Mouse (Mus musculus) embryo, embryonic 11.5 days (tissue): ENCODE results near the gene Scn8a.

Experiments
- DNase-seq: peaks from one replicate; pipeline ENCODE4 v3.0.0-alpha.2; 2012; ENCODE audit warnings: low read depth, low spot score

Scn8a gene

DNA sequence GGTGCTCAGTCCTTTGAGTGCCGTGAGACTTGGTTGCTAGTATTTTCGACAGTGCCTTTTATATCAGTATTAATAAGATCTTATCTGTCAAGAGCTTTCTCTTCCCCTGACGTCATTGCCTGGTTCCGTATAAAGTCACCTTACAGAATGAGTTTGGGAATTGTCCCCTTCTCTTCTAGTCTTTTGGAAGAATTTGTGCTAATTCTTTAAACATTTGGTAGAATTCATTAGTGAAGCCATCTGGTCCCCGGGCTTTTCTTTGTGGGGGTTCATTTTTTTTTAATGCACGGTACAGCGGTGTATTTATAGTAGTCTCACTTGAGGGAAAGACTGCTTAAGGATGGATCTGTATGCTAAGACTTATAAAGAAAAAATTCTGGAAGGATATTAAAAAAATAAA is 84.3 kb downstream of the Scn8a start:
- no peak for DNase-seq

DNA sequence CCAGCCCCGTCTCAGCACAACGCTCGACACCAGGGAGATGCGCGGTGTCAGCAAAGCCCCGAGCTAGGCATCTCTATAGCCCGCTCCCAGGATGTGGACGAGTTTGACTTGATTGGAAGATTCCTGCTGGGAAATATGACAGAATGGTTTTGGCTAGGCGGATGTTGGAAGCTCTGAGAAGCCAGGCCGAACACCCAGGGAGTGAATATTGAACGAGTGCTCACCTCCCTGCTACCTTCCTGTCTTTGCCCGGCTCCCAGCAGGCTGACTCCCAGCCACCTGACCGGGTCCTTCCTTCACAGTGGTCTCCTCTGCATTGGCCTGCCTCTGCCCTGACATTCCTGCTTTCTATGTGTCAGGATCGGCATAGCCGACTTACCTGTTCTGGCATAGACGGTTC is 85.1 kb downstream of the Scn8a start:
- no peak for DNase-seq

DNA sequence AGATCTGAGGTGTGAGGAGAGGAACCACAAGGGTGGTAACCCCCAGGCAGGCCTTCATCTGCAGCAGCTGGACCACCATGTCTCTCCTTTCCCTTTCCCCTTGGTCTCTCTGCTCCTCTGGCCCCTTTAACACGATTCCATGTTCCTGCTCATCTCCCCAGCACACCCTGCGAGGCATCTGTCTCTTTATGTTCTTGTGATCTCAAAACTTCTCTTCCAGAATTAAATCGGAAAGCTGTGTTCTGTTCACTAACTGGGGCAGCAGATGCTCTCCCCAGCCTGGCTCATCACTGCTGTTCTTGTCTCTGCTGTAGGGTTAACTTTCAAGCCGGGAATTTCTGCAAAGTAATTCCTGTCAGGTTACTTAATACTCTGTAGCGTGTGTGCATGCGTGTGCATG is 91.3 kb downstream of the Scn8a start:
- no peak for DNase-seq

DNA sequence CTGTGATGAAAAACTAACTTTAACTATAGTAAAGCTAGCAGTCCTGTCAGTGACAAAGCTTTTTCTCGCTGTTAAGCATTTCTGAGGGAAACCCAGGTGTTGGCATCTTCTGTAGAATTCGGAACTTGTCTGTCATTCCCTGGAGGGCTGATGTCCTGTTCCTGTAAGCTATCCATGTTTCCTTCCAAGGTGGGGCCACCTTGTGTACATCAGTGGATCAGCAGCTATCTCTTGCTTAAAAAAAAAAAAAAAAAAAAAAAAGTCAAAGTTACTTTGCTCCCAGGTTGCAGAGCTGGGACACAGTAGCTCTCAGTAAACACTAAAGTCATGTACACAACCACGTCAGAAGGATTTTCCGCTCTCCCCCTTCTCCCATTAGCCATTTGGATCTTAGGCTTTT is 91.9 kb downstream of the Scn8a start:
- no peak for DNase-seq

DNA sequence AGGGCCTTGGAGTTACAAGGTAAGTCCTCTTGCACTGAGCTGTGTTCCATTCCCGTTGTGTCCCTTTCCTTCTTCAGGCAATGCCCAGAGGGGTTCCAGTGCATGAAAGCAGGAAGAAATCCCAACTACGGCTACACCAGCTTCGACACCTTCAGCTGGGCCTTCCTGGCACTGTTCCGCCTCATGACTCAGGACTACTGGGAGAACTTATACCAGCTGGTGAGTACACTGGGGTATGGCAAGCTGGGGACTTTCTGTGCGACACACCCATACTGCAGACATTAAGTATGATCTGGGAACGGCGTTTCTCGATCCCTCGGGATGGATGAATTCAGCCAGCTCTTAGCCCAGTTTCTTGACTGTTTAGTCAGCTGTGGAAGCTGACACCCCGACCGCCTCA is 101.8 kb downstream of the Scn8a start:
- DNase-seq, result no peak

DNA sequence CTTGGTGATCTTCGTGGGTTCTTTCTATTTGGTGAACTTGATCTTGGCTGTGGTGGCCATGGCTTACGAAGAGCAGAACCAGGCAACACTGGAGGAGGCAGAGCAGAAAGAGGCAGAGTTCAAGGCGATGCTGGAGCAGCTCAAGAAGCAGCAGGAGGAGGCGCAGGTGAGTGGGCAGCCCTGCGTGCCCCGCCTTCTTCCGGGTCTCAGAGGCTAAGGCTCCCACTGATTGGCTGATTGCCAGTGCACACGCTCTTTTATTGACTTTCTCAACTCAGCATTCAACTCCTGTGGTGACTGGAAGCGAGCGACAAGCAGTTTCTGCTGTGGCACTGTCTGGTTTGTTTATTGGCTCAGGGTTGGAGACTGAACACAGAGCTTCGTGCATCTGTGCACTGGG is 103.1 kb downstream of the Scn8a start:
- DNase-seq, result no peak

DNA sequence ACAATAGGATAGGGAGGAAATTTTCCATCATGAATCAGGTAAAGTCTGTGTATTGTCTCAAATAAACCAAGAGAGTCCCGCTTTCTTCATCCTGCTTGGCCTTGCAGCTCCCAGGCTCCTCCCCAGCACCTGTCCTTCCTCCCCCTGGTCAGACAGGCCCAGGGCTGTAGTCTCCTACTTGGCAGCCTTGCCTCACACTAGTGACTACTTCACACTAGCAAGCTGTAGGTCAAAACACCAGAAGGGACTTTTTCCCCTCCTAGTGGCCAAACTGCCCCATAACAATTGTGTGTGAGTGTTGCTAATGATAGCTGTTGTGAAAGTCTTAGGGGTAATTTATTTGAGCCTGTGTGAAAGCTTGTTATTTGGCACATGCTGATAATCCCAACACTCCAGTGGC is 105.0 kb downstream of the Scn8a start:
- no peak for DNase-seq

DNA sequence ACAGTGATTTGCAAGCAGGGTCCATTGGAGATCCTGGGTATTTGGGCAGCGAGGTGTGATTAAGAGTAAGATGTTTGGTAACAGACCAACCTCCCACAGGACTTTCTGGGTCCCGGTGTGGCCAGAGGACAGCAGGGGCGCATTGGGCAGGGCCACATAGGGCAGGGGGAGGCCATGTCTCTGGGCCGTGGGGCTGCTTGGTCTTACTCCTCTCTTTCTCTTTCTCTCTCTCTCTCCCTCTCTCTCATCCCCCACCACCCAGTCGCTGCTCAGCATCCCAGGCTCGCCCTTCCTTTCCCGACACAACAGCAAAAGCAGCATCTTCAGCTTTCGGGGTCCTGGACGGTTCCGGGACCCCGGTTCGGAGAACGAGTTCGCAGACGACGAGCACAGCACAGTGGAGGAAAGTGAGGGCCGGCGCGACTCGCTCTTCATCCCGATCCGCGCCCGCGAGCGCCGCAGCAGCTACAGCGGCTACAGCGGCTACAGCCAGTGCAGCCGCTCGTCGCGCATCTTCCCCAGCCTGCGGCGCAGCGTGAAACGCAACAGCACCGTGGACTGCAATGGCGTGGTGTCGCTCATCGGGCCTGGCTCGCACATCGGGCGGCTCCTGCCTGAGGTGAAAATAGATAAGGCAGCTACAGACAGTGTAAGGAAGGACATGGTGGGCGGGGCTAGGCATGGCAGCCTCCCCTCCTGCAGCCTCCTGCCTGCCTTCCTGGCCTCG is 113.9 kb downstream of the Scn8a start:
- peak; percentile 38 for DNase-seq

DNA sequence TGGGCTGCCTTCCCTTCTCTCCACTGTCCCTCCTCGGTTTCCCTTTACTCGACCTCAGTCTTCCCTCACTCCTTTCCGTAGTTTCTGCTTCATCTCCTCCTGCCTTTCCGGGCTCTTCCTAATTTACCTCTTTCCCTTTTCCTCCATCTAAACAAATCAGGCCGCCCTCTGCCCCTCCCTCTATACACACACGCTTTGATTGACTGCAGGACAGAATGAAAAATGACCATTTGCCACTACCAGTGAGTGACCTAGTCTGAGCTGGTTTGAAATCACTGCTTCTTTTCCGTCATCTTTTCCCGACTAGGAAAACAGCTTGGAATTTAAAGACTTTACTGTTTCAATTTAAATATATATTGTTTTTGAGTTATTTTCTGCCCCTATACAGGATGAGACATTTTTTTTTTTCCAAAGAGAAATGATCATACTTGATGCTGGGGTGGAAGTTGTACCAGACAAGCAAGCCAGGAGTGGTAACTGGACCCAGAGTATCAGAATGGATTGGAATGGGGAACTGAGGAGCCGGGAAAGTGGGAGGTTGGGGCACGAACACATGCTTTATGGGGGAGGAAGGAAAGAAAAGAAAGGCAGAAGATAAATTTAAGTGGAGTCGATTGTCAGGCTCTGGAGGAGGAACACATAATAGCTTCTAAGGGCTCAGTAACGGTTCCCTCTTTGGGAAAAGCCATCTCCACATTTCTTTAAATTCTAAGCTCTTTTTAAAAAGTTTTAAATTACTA is 114.7 kb downstream of the Scn8a start:
- DNase-seq, result no peak

DNA sequence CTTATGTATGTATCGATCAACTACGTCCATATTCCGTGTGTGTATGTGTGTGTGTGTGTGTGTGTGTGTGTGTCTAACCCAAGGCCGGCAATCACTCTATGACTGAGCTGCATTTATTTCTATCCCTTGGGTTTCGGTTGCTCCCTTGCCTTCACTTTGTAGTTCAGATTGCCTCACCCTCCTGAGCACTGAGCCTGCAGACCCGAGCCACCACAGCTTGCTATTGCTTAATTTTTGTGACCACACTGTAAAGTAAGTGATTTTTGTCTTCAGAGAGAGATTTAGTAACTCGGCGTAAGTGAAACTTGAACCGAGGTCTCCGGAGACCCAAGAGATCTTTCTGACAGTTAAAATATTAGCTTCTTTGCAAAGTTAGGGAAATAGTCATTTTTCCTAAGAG is 116.8 kb downstream of the Scn8a start:
- DNase-seq, result no peak

DNA sequence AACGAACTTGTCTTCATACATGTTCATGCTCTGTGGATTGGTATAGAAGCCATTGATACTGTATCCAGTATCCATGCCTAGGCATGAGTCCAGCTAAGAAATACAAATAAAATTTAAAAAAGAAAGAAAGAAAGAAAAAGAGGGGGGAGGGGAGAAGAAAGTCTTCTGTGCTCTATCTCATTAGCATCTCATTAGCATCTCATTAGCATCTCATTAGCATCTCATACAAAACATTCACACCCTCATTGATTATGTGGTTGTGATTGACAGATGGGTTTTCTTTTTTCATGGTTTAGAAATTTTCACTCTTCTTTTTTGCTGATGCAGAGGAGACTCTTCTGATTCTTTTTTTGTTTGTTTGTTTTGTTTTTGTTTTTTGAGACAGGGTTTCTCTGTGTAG is 117.4 kb downstream of the Scn8a start:
- DNase-seq, result no peak

DNA sequence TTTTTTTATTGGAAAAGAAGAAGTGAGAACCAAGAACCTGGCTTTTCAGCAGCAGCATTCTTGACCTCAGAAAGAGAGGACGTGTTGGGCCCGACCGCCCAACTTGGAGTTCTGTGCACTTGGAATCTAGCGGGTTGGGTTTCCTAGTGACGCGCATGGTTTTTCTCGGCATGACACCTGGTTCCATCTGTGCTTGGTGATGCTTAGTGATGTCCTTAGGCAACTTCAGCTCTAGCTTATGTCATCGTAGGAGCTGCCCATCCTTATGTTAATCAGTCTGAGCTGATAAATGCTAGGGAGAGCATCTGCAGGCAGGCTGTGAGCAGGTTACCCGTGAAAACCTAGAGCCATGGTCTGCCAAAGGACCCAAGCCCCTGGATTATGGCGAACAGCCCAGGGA is 120.6 kb downstream of the Scn8a start:
- no peak for DNase-seq

DNA sequence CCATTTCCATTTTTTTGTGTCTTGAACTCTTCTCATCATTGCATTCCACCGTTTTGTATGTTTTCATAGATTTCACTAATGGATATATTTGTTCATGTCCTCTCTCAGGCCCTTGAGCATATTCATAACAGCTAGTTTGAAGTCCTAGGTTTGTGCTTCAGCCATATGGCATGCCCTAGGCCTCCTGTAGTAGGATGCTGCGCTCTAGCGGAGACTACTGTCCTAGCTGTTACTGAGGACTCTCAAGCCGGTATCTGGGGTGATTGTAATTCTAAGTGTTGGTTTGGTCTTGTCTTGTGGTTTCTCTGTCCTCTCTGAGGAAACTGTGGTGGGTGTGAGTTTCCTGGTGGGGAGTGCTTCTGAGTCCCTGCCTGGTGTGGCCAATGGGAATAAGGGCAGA is 127.4 kb downstream of the Scn8a start:
- DNase-seq, result no peak

DNA sequence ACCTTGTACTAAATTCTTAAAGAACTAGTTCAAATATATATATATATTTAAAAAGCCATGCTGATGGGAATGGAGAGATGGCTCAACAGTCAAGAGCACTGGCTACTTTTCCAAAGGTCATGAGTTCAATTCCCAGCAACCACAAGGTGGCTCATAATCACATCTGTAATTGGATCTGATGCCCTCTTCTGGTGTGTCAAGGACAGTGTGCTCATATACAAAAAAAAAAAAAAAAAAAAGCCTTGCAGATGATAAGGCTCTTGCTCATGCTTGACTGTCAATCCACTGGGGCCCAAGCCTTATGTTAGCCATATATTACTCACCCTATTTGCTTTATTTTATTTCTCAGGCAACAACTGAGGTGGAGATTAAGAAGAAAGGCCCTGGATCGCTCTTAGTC is 132.0 kb downstream of the Scn8a start:
- DNase-seq, result no peak

DNA sequence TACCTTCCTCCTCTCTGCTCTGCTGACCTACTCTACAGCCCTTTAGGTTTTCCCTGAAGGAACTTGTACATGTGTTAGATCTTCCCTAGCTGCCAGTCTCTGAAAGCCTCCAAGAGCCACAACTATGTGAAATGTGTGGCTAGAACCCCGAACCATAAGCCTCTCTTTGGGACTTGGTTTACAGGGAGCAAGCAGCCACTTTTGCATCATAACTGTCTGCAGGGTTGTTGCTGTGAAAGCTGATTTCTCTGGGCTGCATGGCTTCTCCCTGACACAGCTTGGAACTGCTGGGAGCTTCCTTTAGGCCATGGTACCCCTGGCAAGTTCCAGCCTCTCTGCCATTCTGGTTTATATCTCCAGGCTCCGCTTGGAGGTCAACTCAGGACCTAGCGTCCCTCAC is 132.8 kb downstream of the Scn8a start:
- DNase-seq, result no peak

DNA sequence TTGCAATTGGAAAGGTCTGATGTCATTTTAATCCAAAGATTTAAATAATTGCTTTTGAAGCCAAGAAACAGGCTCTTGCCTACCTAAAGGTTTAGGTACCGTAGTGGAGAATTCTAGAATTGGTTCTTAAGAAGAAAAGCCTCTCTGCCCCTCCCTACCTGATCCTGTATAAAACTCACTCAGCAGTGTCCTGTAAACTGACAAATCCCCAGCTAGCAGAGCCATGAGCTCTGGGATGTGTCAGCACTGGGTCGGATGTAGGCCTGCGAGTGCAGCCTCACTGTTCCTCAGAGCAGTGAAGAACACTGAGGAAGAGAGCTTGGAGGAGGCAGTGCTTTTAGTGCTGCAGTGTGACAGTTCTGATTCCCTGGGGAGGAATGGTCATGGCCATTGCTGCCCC is 134.9 kb downstream of the Scn8a start:
- no peak for DNase-seq

DNA sequence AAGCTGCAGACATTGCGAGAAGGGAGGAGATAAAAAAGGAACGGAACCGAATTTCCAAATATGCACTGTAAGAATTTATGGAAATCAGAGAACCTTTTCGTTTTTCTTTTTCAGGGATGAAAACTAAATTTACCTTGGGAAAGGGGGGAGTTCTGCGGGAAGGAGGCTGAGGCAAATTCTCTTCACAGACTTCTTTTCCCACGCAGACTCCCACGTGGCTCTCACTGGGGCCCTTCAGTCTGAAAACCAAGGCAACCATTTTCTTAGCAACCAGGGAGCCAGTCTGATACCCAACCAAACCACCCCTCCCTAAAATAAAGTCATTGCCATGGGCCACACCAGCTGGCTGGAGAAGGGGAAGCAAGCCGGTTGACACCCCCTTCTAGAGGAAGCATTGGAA is 136.1 kb downstream of the Scn8a start:
- DNase-seq, result no peak

DNA sequence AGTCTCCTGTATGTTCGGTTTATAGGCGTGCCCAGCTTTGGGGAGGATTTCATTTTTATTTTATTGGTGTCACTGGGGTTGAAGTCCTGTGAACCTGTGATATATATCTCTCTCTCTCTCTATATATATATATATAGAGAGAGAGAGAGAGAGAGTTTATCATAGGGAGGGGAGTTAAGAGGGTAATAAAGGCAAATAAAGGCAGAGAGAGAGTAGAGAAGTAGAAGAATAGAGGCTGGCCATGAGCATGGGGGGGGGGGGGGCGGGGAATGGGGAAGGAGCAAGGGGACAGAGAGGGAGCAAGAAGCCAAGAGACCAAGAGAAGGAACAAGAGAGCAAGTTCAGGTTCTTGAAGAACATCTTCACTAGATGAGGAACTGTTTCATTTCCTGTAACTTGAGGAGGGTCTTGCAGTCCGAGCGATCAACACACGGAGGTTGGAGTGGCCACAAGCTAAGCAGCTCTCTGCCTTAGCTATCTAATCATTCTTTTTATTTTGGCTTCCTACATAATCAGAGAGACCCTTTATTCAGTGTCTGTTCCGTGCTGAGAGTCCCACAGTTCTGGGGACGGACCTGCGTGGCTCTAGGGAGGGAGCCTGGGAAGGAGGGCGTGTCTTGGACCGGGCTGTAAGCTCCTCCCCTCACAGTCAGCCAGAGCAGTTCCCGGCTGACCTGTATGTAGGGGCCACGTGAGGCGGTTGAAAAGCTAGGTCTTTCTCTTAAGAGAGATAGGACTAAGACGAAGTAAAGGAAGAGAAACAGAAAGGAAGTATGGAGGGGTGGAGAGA is 136.8 kb downstream of the Scn8a start:
- DNase-seq, result peak; percentile 36

DNA sequence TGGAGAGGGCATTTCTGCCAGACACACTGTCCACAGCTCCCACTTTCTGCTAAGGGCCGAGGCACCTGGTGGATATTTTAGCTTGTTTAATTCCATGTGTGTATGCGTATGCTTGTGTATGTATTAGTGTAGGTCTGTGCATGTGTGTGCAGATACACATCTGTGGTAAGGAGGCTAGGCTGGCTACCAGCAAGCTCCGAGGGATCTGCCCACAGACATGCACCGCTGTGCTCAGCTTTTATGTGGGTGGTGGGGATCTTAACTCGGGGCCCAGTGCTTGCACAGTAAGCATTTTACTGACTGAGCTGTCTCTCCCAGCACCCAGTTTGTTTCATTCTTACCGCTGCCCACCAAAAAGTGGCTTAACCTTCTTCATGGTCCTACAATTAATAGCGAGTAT is 137.6 kb downstream of the Scn8a start:
- DNase-seq, result no peak

DNA sequence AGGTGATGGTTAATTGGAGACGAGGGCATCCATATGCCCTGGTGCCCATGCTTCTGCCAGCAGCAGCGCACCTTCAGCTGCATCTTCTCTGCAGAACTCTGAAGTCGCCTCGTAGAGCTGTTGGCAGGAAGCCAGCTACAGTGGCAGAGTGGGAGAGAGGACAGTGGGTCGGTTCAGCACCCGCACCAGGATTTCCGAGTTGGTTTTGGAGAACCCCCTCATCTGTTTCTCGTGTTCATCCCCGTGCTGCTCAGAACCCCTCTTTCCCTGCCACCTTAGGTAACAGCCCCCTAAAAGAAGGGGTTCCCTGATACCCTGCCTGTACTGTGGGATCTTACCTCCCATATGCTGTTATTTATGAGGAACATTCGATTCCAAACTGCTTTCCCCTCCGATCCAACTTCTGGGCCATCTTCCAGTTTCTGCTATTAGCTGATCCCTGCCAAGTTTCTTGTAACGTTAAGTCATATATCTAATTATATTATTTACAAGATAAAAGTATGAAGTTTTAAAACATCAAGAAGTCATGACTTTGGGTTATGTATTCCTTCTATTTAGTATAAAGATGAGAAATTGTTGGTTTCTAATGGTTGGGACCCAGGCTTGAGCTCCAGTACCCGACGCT is 138.8 kb downstream of the Scn8a start:
- DNase-seq, result no peak

DNA sequence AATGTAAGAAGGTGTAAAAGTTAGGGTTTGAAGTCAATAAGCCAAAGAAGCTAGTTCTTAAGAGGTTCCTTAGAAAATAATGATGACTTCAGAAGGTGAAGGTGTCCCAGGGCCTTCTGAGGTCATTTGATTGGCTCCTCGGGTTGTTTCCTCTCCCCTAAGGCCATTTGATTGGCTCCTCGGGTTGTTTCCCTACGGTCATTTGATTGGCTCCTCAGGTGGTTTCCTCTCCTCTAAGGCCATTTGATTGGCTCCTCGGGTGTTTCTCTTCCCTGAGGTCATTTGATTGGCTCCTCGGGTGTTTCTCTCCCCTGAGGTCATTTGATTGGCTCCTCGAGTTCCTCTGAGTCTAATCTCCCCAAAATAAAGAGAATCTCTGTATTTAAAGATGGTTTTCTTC is 141.7 kb downstream of the Scn8a start:
- DNase-seq, result no peak

DNA sequence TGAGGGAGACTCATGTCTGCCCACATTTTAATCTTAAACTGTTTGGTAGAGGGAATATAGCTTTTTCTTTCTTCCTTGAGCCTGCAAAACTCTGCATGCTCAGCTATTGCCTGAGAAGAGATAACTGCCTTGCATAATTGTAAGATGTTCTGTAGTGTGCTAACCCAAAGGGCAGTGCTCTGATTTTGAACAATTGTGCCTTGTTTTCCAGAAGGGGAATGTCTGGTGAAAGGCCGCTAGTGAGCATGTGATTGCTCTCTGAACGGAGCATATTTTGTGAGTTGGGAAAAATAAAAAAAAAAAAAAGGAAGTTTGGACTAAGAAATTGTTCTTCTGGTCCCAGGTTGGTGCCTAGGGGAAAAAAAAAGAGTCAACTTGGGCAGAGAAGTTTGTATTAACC is 159.3 kb downstream of the Scn8a start:
- DNase-seq, result no peak
